Mouse (Mus musculus) liver, adult 2 months (tissue): ENCODE data around the gene Sdr9c7. TPM values are rescaled to one million over a fixed set of nuclear protein-coding genes. Genes with fewer than 3 reads are reported as not detected.

Source experiments
- DNase-seq: peaks from one replicate; pipeline ENCODE4 v3.0.0-alpha.2; 2011; ENCODE audit warnings: low read depth, low spot score; ENCODE audit errors: extremely low read depth
- H3K27ac ChIP-seq: fragments of 200-500 bp; replicated peaks from 2 replicates; pipeline ENCODE4 v1.5.1; 2012; ENCODE audit warnings: low read depth, mild to moderate bottlenecking, control low read depth, inconsistent platforms, low read length; ENCODE audit not compliant: insufficient read depth
- H3K27me3 ChIP-seq: fragments of 200-500 bp; 2 replicates; pipeline ENCODE4 v1.6.1; 2012; ENCODE audit warnings: mild to moderate bottlenecking, moderate library complexity, low read length, inconsistent platforms; ENCODE audit not compliant: control insufficient read depth, insufficient read depth
- H3K36me3 ChIP-seq: fragments of 200-500 bp; 2 replicates; pipeline ENCODE4 v1.6.1; 2012; ENCODE audit warnings: low read length, inconsistent platforms; ENCODE audit not compliant: control insufficient read depth, insufficient read depth
- H3K4me1 ChIP-seq: fragments of 200-500 bp; 2 replicates; pipeline ENCODE4 v1.6.1; 2011; ENCODE audit warnings: low read length; ENCODE audit not compliant: control insufficient read depth, insufficient read depth
- H3K4me3 ChIP-seq: fragments of 200-500 bp; 2 replicates; pipeline ENCODE4 v1.5.1; 2011; ENCODE audit warnings: low read depth, mild to moderate bottlenecking, control low read depth, low read length, moderate library complexity; ENCODE audit not compliant: insufficient read depth
- H3K79me2 ChIP-seq: fragments of 200-500 bp; 2 replicates; pipeline ENCODE4 v1.6.1; 2012; ENCODE audit warnings: inconsistent platforms, mild to moderate bottlenecking, low read length, moderate library complexity; ENCODE audit not compliant: control insufficient read depth, insufficient read depth
- H3K9ac ChIP-seq: fragments of 200-500 bp; 2 replicates; pipeline ENCODE4 v1.6.1; 2012; ENCODE audit warnings: low read depth, mild to moderate bottlenecking, control low read depth, inconsistent platforms, low read length
- CTCF ChIP-seq: fragments of 200-500 bp; IDR thresholded peaks from 2 replicates; pipeline ENCODE4 v1.5.1; 2011; ENCODE audit warnings: low read depth, low read length, control low read depth
- POLR2A ChIP-seq: fragments of 200-500 bp; IDR thresholded peaks from 2 replicates; pipeline ENCODE4 v1.6.1; 2011; ENCODE audit warnings: low read length, control low read depth; ENCODE audit not compliant: insufficient read depth; ENCODE audit errors: extremely low read depth
- WGBS: fragments of 180-500 bp; shearing (Covaris S2); methylation state at CpG from one replicate; pipeline ENCODE4 v1.1.7; 2018; 5-methylcytosine and 5-hydroxymethylcytosine counted together
- polyA plus RNA-seq: library from polyadenylated mRNA; depleted of rRNA; stranded (reverse); fragments of >200 nt; gene quantifications from 2 replicates; pipeline ENCODE4 v1.2.3, GENCODE M21; 2012
- total RNA-seq: library from RNA; depleted of rRNA; stranded (reverse); fragments of >200 nt; gene quantifications from 2 replicates; pipeline ENCODE4 v1.2.3, GENCODE M21; 2014

Gene Sdr9c7
- total and polyA plus RNA-seq, 2 experiments: 20.4 to 25.6 TPM

DNA sequence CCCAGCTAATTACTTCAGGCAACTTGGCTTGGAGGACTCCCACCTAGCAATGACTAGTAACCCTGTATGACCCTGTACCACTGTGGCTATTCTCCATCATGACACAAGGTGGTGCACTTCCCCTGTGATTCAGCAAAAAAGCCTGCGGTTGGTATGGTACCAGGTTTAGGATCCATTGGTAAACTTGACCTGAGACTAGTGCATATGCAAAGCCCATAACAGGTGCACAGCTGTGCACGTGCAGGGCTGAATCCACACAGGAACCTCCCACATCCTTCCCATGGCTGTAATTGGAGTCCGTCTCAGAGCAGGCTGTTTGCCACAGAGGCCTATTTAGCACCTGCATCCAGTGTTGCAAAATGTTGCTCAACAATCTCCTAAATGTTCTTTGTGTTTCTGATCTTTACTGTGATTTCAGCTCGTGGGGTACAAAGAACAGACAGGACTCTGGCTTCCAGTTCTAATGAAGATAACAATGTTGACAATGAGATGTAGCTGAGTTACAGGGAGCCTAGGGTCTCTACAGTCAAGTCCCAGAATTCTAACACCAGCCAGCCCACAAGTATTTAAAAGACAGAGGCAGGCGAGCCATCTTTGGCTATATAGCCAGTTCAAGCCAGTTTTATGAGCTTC is 47.2 kb downstream of the Sdr9c7 start:
- Histone ChIP-seq H3K9ac (no peak overlapping the region), H3K27ac (peak overlapping the region; percentile 64), H3K4me1 (peaks cover 12% of the 10 kb centered on the region), H3K36me3 (no peaks in the 10 kb centered on the region), H3K4me3 (no peak overlapping the region), H3K27me3 (no peaks in the 10 kb centered on the region), H3K79me2 (no peaks in the 10 kb centered on the region)
- TF ChIP-seq CTCF: peak; percentile 58
- no peak for TF ChIP-seq POLR2A
- peak; percentile 99 for DNase-seq
- 23% methylated on average over 5 of the region's 5 CpGs for WGBS

DNA sequence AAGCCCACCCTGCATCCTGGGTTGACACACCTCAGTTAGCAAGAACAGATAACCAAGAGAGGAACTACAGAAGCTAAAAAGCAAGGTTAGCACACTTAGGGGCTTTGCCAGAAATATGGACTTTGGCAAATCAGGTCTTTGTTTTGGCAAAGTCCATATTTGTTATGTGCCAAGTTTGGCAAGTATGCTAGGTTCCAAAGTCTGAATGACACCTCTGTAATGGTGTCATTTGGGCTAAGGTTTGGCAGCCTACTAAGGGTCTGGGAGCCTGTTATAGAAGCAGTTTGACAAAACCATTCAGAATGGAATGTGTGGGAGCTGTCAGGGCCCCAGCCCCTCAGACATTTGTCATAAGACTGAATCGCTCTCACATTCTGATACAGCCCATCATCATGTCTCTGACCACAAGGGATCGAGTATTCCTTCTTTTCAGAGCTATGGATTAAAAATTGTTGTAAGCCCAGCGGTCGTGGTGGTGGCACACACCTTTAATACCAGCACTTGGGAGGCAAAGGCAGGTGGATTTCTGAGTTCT is 51.3 kb downstream of the Sdr9c7 start:
- Histone ChIP-seq H3K27ac (peak overlapping the region; percentile 77), H3K9ac (peak overlapping the region; percentile 62; the same call in 1 of the 2 replicates), H3K27me3 (no peaks in the 10 kb centered on the region), H3K36me3 (no peaks in the 10 kb centered on the region), H3K4me3 (no peak overlapping the region), H3K4me1 (peaks cover 25% of the 10 kb centered on the region), H3K79me2 (no peaks in the 10 kb centered on the region)
- no peak for TF ChIP-seq CTCF
- no peak for TF ChIP-seq POLR2A
- peak; percentile 96 for DNase-seq
- WGBS: 30% methylated on average over 4 of the region's 4 CpGs

DNA sequence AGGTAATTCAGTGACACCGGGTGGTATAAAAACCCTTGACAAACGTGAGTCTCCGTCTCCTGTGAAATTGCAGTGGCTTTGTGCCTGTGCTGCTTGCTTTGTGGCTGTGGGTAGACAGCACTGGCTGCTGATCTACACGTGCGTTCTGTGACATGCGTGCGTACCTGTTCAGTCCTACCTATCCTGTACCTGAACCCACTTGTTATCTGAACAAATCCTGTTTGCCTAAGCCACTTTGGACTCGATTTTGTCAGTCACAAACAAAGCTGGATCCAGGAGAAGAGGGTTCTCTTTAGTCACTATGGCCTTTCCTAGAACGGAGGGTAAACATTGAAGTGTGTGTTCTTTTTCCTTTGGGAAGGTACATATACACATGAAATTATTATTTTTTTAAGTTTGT is 53.1 kb downstream of the Sdr9c7 start:
- Histone ChIP-seq H3K4me1 (peaks cover 31% of the 10 kb centered on the region), H3K9ac (peak overlapping the region; percentile 0; the same call in 1 of the 2 replicates), H3K27me3 (no peaks in the 10 kb centered on the region), H3K4me3 (no peak overlapping the region), H3K36me3 (no peaks in the 10 kb centered on the region), H3K79me2 (no peaks in the 10 kb centered on the region), H3K27ac (peak overlapping the region; percentile 51)
- WGBS: 21% methylated on average over 9 of the region's 9 CpGs
- TF ChIP-seq POLR2A (no peak), CTCF (no peak)
- DNase-seq: peak; percentile 97

DNA sequence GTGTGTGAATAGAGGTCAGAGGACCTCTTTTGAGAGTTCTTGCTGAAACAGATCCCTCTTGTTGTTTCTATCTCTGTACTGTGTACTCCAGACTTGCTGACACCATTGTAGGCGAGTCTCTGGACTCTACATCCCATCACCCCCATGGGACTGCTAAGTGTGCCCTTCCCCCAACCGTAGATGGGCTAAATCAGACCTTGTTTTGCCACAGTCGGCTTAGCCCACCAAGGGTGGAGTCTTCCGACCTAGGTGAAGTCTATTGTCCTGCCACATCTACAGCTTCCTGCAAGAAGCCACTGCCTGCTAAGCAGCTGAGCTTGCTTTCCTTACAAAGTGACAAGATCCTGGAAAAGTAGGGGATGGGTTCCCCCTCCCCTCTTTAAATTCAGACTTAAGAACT is 53.5 kb downstream of the Sdr9c7 start:
- Histone ChIP-seq H3K27ac (peak overlapping the region; percentile 63), H3K4me1 (peaks cover 31% of the 10 kb centered on the region), H3K27me3 (no peaks in the 10 kb centered on the region), H3K4me3 (no peak overlapping the region), H3K36me3 (no peaks in the 10 kb centered on the region), H3K79me2 (no peaks in the 10 kb centered on the region), H3K9ac (no peak overlapping the region)
- 59% methylated on average over 4 of the region's 4 CpGs for WGBS
- no peak for TF ChIP-seq POLR2A
- no peak for DNase-seq

- Histone ChIP-seq H3K36me3 (no peaks in the 10 kb centered on the region), H3K9ac (no peak overlapping the region), H3K4me3 (no peak overlapping the region), H3K4me1 (peaks cover 25% of the 10 kb centered on the region), H3K79me2 (no peaks in the 10 kb centered on the region), H3K27me3 (no peaks in the 10 kb centered on the region), H3K27ac (peak overlapping the region; percentile 43)
- WGBS: 35% methylated on average over 4 of the region's 4 CpGs
- peak; percentile 80 for DNase-seq
- TF ChIP-seq POLR2A: no peak
- TF ChIP-seq CTCF: no peak
Measured at GRCm38 (mm10) chr10:127955034-127955433, 56.7 kb downstream of the Sdr9c7 start.

DNA sequence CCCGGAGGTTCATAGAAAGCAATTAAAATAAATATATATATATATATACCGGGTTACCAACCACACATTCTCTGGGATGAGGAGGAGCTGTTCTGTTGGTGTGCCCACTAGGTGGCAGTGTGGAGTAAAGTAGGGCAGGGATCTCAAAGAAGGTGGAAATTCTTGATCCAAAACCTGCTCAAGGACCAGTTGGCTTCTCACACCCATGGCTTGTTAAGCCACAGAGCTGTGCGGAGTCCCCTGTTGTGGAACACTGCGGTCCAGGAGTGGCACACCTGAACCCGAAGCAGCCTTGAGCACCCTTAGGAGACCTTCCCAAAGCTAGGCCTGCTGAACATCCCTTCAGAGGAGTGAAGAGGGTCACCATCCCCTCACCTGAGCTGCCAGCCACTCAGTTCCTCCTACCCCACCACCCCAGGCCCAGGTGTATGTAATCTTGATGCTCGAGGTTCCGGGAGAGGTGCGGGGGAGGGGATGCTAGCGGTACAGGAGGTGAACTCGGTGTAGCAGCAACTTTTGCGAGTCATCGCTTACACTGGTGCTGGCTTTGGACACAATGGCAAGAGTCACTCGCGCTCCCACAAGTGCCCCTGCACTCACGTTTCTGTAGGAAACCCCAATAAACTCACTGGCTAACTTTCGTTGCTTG is 58.0 kb downstream of the Sdr9c7 start:
- DNase-seq: peak; percentile 63
- no peaks in the 10 kb centered on the region for H3K79me2 ChIP-seq
- no peak overlapping the region for H3K4me3 ChIP-seq
- 60% methylated on average over 16 of the region's 16 CpGs for WGBS
- H3K9ac ChIP-seq: no peak overlapping the region
- TF ChIP-seq CTCF (peak; percentile 65), POLR2A (no peak)
- H3K36me3 ChIP-seq: no peaks in the 10 kb centered on the region
- H3K4me1 ChIP-seq: peaks cover 16% of the 10 kb centered on the region
- no peak overlapping the region for H3K27ac ChIP-seq
- no peaks in the 10 kb centered on the region for H3K27me3 ChIP-seq
